In genomic region chr1:127723596-127723995, GRCm38 (mm10) we compare ENCODE assay signal across 19 mouse cellular contexts. TPM values are rescaled to one million over a fixed set of nuclear protein-coding genes. Genes with fewer than 3 reads are reported as not detected.
DNase-seq lines count a peak whose midpoint lies in the region; ATAC-seq and TF ChIP-seq lines count a peak whose summit lies in the region.
"Had no signal": no experiment of that assay in that cellular context is flagged by ENCODE, and none has a peak within 500 bp of the region (broad histone marks: within the 10 kb centered on the region; RNA-seq: fewer than 3 reads in every experiment).

No protein-coding gene starts in this region.

- no peak overlapping the region for H3K4me3 ChIP-seq in kidney, embryonic 15.5 days (replicated peaks)
- no peak overlapping the region for H3K4me3 ChIP-seq in midbrain, embryonic 15.5 days
- no peak overlapping the region for H3K4me3 ChIP-seq in lung, adult 2 months (replicated peaks; ENCODE audit: extremely low read depth, low read depth, low read length)
- H3K4me3 ChIP-seq: embryonic facial prominence, embryonic 12.5 days; forebrain, embryonic 15.5 days; heart, embryonic 12.5 days; hindbrain, embryonic 15.5 days had no signal

- H3K27me3 ChIP-seq in kidney, embryonic 15.5 days = no peaks in the 10 kb centered on the region
- H3K27me3 ChIP-seq in Patski = no peaks in the 10 kb centered on the region
- no peaks in the 10 kb centered on the region for H3K27me3 ChIP-seq in midbrain, embryonic 15.5 days (replicated peaks)
- H3K27me3 ChIP-seq: CH12.LX; embryonic facial prominence, embryonic 12.5 days; forebrain, embryonic 15.5 days; heart, embryonic 12.5 days; hindbrain, embryonic 15.5 days had no signal

- peak; percentile 10 for TF ChIP-seq CTCF in Patski (IDR thresholded peaks at IDR 0.05)
- no peak for TF ChIP-seq CTCF in lung, adult 2 months (IDR thresholded peaks at IDR 0.05; ENCODE audit: insufficient read depth, low read length)

- H3K4me2 ChIP-seq in kidney, embryonic 15.5 days = no peak overlapping the region
- no peak overlapping the region for H3K4me2 ChIP-seq in midbrain, embryonic 15.5 days
- H3K4me2 ChIP-seq: embryonic facial prominence, embryonic 12.5 days; forebrain, embryonic 15.5 days; heart, embryonic 12.5 days; hindbrain, embryonic 15.5 days had no signal

- 44% methylated on average over 2 of the region's 2 CpGs for WGBS in kidney, embryonic 15.5 days
- WGBS in midbrain, embryonic 15.5 days = 63% methylated on average over 2 of the region's 2 CpGs
- WGBS in lung, adult 2 months = 25% methylated on average over 2 of the region's 2 CpGs

- H3K9ac ChIP-seq in kidney, embryonic 15.5 days = no peak overlapping the region
- H3K9ac ChIP-seq in midbrain, embryonic 15.5 days = no peak overlapping the region
- H3K9ac ChIP-seq: embryonic facial prominence, embryonic 12.5 days; forebrain, embryonic 15.5 days; heart, embryonic 12.5 days; hindbrain, embryonic 15.5 days had no signal

- in situ Hi-C loops in Patski (cut with MboI; ENCODE audit: low pct_unique_long_range_greater_than_20kb) = no loop called here

- DNase-seq in kidney, adult 11 months = peak; percentile 79
- no peak for DNase-seq in Patski (ENCODE audit: low read depth, low spot score)
- DNase-seq in kidney, adult 9 months = peak; percentile 88
- peak; percentile 49 for DNase-seq in kidney, postnatal 14 days
- no peak for DNase-seq in lung, adult 2 months
- DNase-seq: adrenal gland, adult 8-10 months; adrenal gland, postnatal 36 days; cerebellum, adult 2 months; cerebellum, postnatal 10 days; gastrocnemius, postnatal 36 days; heart, adult 18-20 months; heart, postnatal 36 days had no signal

- no peak overlapping the region for H3K27ac ChIP-seq in kidney, embryonic 15.5 days
- H3K27ac ChIP-seq in midbrain, embryonic 15.5 days = no peak overlapping the region
- H3K27ac ChIP-seq: embryonic facial prominence, embryonic 12.5 days; forebrain, embryonic 15.5 days; hindbrain, embryonic 15.5 days had no signal

- H3K36me3 ChIP-seq in kidney, embryonic 15.5 days = no peaks in the 10 kb centered on the region
- H3K36me3 ChIP-seq in midbrain, embryonic 15.5 days (replicated peaks) = no peaks in the 10 kb centered on the region
- H3K36me3 ChIP-seq: embryonic facial prominence, embryonic 12.5 days; forebrain, embryonic 15.5 days; heart, embryonic 12.5 days; hindbrain, embryonic 15.5 days had no signal

- POLR2A ChIA-PET in Patski (lab: Charles Lee) = no interaction called here

- CTCF ChIA-PET in Patski (lab: Charles Lee) = no interaction called here

- TF ChIP-seq POLR2A in lung, adult 2 months (IDR thresholded peaks at IDR 0.05; ENCODE audit: borderline replicate concordance, extremely low read depth, low read depth, low read length) = no peak

- no peaks in the 10 kb centered on the region for H3K4me1 ChIP-seq in kidney, embryonic 15.5 days
- no peaks in the 10 kb centered on the region for H3K4me1 ChIP-seq in midbrain, embryonic 15.5 days
- H3K4me1 ChIP-seq in lung, adult 2 months (ENCODE audit: control insufficient read depth, insufficient read depth, low read length) = no peaks in the 10 kb centered on the region
- H3K4me1 ChIP-seq: embryonic facial prominence, embryonic 12.5 days; forebrain, embryonic 15.5 days; heart, embryonic 12.5 days; hindbrain, embryonic 15.5 days had no signal

- H3K9me3 ChIP-seq in kidney, embryonic 15.5 days (replicated peaks) = no peaks in the 10 kb centered on the region
- no peaks in the 10 kb centered on the region for H3K9me3 ChIP-seq in midbrain, embryonic 15.5 days
- H3K9me3 ChIP-seq: embryonic facial prominence, embryonic 12.5 days; forebrain, embryonic 15.5 days; heart, embryonic 12.5 days; hindbrain, embryonic 15.5 days had no signal

- no peak for ATAC-seq in kidney, embryonic 15.5 days (replicated peaks; ENCODE audit: low FRiP score)
- no peak for ATAC-seq in Patski
- ATAC-seq in midbrain, embryonic 15.5 days (replicated peaks) = no peak
- ATAC-seq: forebrain, embryonic 15.5 days had no signal

RNA-seq across cellular contexts. Expression of gene Acmsd, which starts 5.6 kb away (rescaled TPM):
- 0.93 and 1.1 TPM in 2 replicates for polyA plus RNA-seq in kidney, embryonic 15.5 days (2015; fragmentation: Nextera tagmentation; extraction: Ambion mirVana)
- not detected for polyA plus RNA-seq in Patski (2021)
- polyA plus RNA-seq in midbrain, embryonic 15.5 days (2015; fragmentation: Nextera tagmentation; extraction: Ambion mirVana) = 0.08 and 0.13 TPM in 2 replicates
- 0.05 TPM in 1 of 2 replicates, not detected in the other for polyA plus RNA-seq in lung, adult 2 months (2012; rRNA removed)
- polyA plus RNA-seq: forebrain, embryonic 15.5 days had no signal

RNA-seq across cellular contexts. Expression of gene Tmem163, which starts 44.2 kb away (rescaled TPM):
- polyA plus RNA-seq in kidney, embryonic 15.5 days (2015; fragmentation: Nextera tagmentation; extraction: Ambion mirVana) = 0.61 and 0.73 TPM in 2 replicates
- not detected for polyA plus RNA-seq in Patski (2021)
- polyA plus RNA-seq in midbrain, embryonic 15.5 days (2015; fragmentation: Nextera tagmentation; extraction: Ambion mirVana) = 63.5 and 71.5 TPM in 2 replicates
- polyA plus RNA-seq in lung, adult 2 months (2012; rRNA removed) = 25.3 and 35.9 TPM in 2 replicates

RNA-seq across cellular contexts. Expression of gene Ccnt2, which starts 50.4 kb away (rescaled TPM):
- polyA plus RNA-seq in kidney, embryonic 15.5 days (2015; fragmentation: Nextera tagmentation; extraction: Ambion mirVana) = 79.2 and 82.0 TPM in 2 replicates
- polyA plus RNA-seq in Patski (2021) = 30.0 TPM
- 94.8 and 117 TPM in 2 replicates for polyA plus RNA-seq in midbrain, embryonic 15.5 days (2015; fragmentation: Nextera tagmentation; extraction: Ambion mirVana)
- 21.4 and 27.6 TPM in 2 replicates for polyA plus RNA-seq in lung, adult 2 months (2012; rRNA removed)

Comparison
In these comparisons a context has a peak if more than half of its experiments do, and no peak if none do; other contexts are left out.
1. DNase-seq: peak in kidney, adult 11 months (single experiment), kidney, adult 9 months (single experiment) and kidney, postnatal 14 days (single experiment); none in Patski (single experiment) and lung, adult 2 months (single experiment).
2. RNA of gene Tmem163, which starts 44.2 kb away (polyA plus RNA-seq): 63.5 to 71.5 TPM in midbrain, embryonic 15.5 days and 25.3 to 35.9 TPM in lung, adult 2 months; 0.61 to 0.73 TPM in kidney, embryonic 15.5 days and not detected in Patski (single experiment); every median in the first group is over 10 times any median in the second.